Mouse (Mus musculus) E14TG2a.4 (cell line): ENCODE results near the gene Actr1a.

ENCODE experiments used
- CTCF ChIP-seq: conservative IDR thresholded peaks from 2 replicates; pipeline ENCODE4 v1.5.1; 2014; ENCODE audit warnings: low read length
- NANOG ChIP-seq: IDR thresholded peaks from 2 replicates; pipeline ENCODE4 v1.6.1; 2014; ENCODE audit warnings: borderline replicate concordance, low read length, mixed read lengths
- POU5F1 ChIP-seq: IDR thresholded peaks from 2 replicates; pipeline ENCODE4 v1.6.1; 2014; ENCODE audit warnings: low read length, borderline replicate concordance

- TF ChIP-seq CTCF (no peak), NANOG (no peak), POU5F1 (no peak)
Measured at GRCm38 (mm10) chr19:46348761-46349458, 46.6 kb downstream of the Actr1a start.
